Mouse (Mus musculus): ENCODE results near the gene Tada1. TPM values are rescaled to one million over a fixed set of nuclear protein-coding genes. Genes with fewer than 3 reads are reported as not detected.

The Tada1 gene
- polyA plus RNA-seq, 1 experiment from 2014 or later, result 56.0 TPM

Other genes with a start within 250 kb of the Tada1 start
- 5.5 and 6.0 TPM in 2 replicates for gene Gpa33, start 248.9 kb upstream of the Tada1 start, polyA plus RNA-seq (2014; fragmentation: Nextera tagmentation; extraction: Ambion mirVana)
- 0.16 TPM in 1 of 2 replicates, not detected in the other for gene Mael, start 140.3 kb upstream of the Tada1 start, polyA plus RNA-seq (2014; fragmentation: Nextera tagmentation; extraction: Ambion mirVana)
- gene Ildr2, start 125.0 kb upstream of the Tada1 start, polyA plus RNA-seq (2014; fragmentation: Nextera tagmentation; extraction: Ambion mirVana), result 1.1 TPM in 2 replicates
- gene Pogk, start 30.8 kb downstream of the Tada1 start, polyA plus RNA-seq (2014; fragmentation: Nextera tagmentation; extraction: Ambion mirVana), result 20.6 and 21.2 TPM in 2 replicates
- gene Gm4846, start 118.5 kb downstream of the Tada1 start, polyA plus RNA-seq (2014; fragmentation: Nextera tagmentation; extraction: Ambion mirVana), result not detected in 2 replicates

Measured in stomach, embryonic 14.5 days (tissue).